Mouse (Mus musculus) kidney, postnatal 10 days (tissue): ENCODE results near the gene Gps2.
A peak's percentile ranks its signal among the peaks of the same experiment; 100 is the strongest.

ENCODE experiments used
- DNase-seq: peaks from one replicate; pipeline ENCODE4 v3.0.0; 2021; ENCODE audit warnings: mixed read lengths

The Gps2 gene

DNA sequence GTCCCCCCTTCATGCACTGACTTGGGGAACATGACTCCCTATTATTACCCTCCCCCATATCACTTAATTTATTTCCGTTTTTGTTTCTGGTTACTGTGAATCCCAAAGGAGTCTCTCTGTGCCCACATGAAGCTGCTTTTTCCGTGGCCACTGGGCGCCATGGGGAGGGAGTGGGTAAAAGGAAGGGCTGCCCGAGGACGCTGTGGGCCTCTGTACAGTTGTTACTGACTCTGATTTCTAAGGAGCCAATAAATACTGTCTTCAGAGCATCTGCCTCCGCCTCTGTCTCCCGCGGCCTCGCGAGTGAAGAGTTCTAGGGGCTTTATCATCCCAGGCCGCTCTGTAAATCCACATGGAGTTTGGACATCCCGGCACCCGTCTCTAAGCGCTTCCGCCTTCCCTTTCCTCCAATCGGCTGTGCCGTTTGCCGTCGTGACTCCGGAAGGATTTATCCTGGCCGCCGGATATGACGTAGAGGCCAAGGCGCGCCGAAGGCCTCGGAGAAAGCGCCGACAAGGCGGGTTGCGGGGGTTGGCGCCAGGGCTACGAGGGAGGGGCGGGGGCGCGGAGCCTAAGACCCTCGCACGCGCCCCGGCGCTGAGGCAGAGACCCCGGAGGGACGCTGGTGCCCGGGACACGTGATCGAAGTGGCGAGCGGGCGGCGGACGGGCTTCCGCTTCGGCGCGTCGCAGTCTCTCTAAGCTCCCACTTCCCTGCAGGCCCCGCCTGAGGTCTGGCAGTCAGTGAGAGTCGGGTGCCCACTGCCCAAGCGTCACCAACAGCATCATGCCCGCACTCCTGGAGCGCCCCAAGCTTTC, at the start of gene Gps2:
Gene Gps2 (plus strand): TSS at position 335 of the 818 bp plus-strand sequence.
- peak; percentile 95 for DNase-seq

DNA sequence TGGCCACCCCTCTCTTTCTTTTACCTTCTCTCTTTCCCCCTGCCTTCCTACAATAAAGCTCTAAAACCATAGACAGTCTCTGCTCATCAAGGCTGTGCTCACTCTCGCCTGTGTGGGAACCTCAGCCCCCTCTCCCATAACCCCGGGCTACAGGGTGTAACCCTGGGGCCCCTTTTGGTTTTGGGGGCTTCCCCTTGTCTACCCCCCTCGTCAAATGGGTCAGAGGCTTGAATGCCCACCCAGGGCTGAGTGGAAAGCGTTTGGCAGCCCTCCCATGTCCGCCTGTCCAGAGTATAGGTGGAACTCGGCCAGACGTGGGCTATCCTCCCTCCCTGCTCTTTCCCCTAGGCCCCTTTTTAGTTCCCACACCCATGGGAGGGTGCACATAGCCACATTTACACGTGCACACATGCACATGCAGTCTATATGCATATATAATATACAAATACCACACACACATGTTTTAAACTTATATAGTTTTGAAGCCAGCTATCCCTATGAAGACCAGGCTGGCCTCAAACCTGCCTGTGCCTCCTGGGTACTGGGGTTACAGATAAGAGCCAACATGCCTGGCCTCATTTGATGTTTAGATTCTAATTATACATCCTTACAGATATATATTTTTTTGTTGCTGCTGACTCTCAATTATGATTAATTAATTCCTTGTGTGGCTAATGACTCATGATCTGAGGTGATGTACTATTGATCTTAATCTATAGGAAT, 49.4 kb upstream of the Gps2 start:
- no peak for DNase-seq

DNA sequence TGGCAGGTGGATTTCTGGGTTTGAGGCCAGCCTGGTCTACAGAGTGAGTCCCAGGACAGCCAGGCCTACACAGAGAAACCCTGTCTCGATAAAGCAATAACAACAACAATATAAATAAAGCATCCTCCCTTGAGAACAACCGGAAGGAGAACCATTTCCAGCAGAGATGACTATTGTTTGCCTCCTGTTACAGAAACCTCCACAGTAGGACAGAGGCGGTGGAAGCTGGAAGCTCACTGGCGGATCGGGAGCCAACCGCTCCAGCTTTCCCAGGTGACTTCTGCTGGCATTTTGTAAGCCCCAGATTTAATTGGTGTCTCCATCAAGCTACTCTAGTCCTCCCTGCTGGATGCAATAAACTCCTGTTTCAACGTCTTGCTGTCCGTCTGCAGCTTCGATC, 48.1 kb upstream of the Gps2 start:
- no peak for DNase-seq

DNA sequence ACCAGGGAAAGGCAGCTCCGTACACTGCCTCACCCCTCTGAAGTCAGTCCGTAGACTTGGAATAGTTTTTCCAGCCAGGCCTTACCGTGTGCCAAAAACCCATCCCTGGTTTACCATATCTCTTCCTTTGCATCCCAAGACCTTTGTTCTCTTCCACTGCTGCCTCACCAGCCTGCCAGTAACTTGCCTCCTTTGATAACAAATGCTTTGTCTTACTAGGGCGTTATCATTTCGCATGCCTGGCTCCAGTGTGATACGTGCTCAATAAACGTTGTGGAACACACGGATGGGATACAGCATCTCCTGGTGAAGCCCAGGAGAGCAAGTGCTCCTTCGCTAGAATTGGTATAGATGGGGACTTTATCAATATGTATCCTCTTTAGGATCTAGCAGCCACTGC, 46.4 kb upstream of the Gps2 start:
- no peak for DNase-seq

DNA sequence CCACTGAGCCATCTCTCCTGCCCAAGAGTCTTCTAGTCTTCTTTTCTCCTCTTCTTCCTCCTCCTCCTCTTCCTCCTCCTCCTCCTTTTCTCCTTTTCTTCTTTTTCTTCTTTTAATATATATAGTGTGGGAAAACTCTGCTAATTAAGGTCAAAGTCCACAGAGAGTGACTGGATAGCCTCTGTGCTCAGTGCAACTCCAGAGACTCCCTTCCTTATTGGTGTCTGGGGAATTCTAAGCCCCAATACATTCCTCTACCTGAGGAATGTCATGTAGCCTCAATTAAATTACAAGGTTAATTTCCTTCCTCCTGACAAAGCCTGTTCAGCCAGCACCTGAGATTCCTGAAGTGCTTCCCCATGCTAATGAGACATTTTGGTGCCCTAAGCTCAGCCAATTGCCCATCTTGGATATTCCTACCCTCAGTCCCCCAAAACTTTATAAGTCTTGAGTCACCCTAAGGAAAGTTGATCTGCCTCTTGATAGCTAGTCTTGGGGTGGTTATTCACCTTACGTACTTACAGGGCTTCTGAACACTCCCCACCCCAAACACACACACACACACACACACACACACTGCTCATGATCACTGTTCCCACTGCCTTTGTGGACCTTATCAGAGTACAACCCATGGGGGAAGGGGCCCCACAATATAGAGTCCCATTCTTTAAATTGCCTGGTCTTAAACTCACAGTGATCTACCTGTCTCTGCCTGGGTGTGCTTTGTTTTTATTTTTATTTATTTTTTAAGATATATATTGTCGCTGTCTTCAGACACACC, 43.2 kb upstream of the Gps2 start:
- no peak for DNase-seq

DNA sequence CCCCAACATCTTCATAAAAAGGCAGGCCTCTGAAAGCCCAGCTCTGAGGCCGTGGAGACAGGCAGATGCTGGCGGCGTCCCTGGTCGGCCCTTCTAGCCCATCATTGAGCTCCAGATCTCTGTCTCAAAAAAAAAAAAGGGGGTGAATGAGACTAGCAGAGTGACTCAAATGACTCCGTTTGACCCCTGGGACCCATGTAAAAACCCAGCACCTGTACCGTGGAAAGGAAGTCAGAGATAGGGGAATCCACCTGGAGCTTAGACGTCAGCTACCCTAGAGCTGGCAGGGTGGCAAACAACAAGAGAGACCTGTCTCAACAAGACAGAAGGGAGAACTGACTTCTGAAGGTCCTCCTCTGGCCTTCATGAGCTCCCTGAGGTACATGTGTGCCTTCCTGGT, 41.9 kb upstream of the Gps2 start:
- DNase-seq, result no peak

DNA sequence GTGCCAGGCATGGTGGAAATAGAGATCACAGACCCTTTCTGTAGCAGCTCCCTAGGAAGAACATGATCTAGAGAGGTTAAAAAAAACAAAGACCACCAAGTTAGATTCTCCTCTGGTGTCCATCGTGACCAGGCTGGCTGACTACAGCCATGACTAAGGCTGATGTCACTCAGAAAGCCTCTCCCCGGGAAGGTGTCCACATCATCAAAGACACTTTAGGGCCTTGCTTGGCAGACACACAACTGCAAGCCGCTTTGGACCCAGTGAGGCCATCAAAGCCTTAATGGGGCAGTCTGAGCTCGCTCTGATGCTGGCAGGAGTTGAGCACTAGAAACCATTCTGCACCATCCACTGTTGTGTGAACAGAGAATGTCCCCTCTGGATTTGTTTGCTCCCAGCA, 41.2 kb upstream of the Gps2 start:
- DNase-seq, result no peak

DNA sequence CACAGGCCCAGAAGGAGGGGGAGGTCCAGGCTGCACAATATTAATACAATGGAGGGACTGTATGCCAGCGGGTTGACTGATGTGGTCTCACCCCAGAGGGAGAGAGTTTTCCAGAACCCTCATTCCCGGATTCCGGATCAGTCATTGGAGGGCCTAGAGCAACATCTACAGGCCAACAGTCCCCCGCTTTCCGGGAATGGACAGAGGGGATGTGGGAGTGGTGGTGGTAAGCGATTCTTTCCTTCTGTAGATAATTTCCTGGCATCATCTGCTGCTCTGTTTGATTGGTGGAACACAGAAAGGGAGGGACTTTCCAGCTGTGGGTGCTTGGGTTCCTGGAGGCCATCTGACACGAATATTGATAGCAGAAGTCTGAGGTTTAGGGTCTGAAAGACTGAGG, 37.5 kb upstream of the Gps2 start:
- DNase-seq, result peak; percentile 73

DNA sequence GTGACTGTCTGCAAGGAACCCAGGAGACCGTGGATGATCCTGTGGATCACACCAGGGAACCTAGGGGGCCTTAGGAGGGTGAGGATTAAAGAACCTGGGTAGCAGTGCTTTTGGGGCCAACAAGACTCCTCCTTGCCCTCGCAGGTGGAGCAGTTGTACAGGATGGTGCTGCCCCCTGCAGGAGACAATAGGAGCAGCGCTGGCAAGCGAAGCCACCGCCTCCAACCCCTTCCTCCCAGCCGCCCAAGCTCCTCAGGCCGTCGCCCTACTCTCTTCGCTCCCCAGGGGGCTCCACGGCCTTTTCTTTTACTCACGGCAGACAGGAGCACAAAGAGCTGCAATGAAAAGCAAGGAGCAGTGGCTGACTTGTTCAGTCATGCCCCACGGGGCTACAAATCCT, 36.8 kb upstream of the Gps2 start:
- DNase-seq, result peak; percentile 93

DNA sequence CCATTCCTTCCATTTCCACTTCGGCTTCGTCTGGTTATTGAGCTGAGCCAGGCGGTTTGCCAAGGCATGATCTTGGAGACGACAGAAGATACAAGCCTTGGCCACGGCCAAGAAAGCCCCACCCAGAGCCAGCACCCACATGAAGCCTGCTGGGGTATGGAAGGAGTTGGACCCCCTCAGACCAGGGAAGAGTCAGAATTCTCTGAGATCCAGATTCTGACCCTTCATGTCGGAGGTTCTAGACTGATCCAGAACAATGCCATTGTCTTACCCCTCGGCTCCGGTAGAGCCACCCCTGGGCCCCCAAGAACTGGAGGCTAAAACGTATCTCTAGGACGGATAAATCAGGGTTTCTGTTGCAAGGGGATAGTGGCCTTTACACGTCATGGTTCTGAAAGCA, 35.8 kb upstream of the Gps2 start, which contains the start of gene Tmem95:
Gene Tmem95 (minus strand): TSS at position 141 of the 400 bp plus-strand sequence.
- DNase-seq, result peak; percentile 35

DNA sequence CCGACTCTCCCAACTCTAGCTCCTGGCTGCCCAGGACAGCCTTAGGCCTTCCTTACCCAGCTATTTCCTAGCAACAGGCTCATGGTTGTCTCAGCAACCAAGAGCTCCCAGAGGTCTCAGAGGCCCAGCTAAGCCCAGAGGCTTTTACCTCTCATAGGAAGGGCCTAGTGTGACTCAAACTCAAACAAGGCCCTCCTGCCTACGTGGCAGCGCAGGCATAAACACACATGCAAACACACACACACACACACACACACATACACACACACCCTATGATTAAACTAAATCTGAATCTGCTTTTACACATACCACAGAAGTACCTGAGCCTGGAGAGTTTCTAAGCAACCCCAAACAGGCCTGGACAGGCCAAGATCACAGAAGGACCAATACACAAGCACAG, 35.3 kb upstream of the Gps2 start:
- peak; percentile 10 for DNase-seq

DNA sequence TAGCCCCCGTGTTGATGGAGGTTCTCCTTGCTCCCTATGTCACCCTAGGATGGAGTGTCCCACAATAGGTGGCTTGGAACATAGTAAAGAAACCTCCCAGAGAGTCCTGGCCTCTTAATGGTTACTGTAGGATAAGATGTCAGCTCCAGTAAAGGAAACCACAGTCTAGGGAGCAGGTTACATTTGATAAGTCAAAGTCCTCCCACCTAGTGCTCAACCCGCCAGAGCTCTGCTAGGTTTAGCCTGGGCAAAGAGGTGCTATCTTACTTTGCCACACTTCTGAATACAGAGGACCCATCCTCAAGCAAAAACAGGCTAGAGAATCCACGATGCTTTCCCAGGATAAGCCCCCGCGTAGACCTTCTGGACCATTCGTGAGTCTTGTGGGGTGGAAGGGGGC, 34.7 kb upstream of the Gps2 start:
- DNase-seq, result no peak

DNA sequence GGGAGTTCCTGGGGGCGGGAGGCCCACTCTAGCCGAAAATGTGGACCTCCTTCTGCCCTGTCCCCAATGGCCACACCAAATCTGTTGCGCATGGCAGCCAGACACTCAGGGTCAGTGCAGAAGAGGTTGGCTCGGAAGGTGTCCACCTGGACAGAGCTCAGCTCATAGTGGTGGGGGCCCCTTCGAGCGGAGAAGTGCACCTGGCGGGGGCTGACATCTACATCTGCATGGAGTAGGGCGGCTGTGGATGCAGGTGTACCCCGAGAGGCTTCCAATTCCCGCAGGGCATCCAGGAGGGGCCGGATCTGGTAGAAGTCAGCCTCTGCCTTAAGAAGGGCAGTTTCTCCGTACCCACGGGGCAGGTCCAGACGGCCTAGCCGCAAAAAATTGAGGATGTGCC, 34.0 kb upstream of the Gps2 start:
- DNase-seq, result peak; percentile 33

DNA sequence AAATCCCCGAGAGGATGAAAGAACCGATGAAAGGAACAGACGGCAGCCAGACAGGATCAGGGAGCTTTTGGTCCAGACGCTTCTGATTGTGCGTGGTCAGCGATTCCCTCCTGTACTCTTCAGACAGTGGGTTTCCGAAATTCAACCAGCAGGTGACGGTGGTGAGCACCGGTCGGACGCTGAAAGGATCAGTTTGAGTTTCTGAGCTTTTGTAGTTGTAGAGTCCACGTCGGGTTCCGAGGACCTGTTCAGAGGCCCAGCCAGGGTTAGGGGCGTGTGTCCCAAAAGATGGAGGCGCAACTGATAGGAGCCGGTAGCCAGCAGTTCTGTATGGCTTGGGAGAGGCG, 33.2 kb upstream of the Gps2 start:
- DNase-seq, result peak; percentile 86

DNA sequence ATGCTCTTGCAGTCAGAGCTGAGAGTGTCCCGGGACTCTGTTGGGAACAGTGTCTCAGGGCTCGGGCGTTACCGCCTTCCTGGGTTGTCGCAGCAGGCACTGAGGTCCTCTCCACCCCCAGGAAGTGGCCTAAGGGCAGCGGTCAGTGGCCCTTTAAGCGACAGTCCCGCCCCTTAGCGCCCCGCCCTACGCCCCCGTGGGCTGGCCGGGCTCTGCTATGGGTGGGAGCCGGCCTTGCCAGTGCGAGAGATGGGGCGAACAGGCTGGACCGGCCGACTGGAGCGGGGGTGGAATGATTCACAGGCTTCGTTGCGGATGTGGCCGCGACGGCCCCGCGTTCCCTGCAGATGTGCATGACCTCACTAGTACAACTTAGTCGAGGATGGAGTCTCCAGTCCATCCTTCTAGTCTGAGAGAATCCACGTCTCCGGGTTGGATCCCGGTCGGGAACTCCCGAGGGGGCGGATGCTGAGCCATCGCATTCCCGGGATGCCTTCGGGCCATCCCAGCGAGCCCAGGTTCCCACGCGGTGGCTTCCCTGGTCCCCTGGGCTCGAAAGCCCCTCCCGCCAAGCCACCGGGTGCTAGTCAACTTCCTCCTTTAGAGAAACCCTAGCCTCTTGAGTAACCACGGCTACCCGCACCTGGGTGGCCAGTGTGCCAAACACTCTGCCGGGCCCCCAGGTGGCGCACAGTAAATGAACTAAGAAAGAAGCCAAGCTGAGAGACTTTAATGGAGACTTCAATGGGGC, 32.7 kb upstream of the Gps2 start, which contains the start of gene Kctd11:
Gene Kctd11 (minus strand): TSS at position 554 of the 751 bp plus-strand sequence.
- DNase-seq, result peak; percentile 93

DNA sequence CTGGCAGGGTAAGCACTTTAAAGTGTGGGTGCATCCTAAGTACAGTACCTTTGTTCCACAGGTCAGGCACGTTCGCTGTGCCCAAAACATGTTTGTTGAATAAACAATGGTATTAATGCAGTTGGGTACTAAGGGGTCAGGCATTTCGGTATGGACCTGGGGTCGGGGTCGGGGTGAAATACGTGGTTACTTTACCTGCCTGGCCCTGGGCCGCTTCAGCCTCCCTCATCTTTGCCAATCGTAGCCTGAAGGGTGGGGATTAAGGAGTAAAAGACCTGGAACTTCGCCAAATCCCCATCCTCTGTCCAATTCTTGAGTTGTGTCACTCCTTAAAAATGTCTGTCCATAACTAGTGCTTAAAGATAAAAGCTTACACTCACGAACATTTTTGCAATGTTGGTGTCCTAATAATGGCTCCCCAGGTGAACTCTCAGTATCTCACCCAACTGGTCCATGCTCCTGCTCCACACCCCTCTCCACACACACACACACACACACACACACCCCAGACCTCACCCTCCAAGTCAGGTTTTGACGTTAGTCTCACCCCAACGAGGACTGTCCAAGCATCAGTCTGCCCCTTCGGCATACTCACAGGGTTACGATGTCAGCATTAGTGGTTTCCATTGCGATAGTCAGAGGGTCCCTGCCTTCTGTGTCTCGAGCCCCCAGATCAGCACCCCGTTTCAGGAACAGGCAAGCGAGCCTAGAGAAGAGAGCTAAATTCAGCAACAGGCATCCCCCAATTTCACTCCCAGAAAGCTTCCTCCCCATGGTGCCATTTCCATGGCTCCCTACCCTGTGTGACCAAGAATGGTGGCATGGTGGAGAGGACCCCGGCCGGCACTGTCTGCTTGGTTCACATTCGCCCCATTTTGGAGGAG, 31.7 kb upstream of the Gps2 start:
- DNase-seq, result peak; percentile 31

DNA sequence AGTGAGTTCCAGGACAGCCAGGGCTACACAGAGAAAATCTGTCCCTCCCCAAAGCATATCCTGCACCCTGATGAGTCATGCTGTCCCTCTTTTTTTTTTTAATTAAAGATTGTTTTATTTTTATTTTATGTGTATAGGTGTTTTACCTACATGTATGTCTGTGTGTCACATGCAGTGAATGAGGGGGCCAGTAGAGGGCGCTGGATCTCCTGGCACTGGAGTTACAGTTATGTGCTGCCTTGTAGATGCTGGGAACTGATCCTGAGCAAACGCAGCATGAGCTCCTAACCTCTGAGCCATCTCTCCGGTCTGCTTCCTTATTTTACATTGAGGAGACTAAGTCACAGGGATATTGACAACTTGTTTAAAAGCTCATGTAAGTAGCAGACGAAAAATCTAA, 30.6 kb upstream of the Gps2 start:
- DNase-seq, result peak; percentile 67

DNA sequence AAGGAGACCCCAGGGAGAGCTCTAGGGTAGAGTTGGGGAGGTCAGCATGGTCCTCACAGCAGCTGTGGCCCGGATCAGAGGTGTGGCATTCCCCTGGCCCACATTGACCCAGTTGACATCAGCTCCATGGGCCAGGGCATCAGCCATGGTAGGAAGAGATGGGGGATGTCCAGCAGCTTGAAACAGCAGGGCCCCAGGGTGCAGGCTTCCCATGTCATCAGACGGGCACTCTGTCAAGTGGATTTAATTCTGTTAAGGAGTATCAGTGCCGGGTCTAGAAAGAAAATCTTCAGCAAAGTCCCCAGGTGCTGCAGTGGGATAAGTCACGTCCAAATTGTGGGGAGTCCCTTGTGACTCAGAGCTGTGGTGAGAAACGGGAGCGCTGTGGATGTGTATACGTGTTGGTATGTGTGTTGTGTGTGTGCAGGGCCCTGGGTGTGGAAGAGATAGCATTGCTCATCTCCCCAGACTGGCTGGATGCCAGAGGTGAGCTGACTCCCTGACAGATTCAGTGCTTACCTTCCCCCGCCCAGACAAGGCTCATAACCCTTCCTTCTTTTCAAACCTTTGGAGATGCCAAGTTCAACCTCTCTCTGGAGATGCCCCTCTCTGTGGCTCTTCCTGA, 30.0 kb upstream of the Gps2 start:
- DNase-seq, result peak; percentile 55

DNA sequence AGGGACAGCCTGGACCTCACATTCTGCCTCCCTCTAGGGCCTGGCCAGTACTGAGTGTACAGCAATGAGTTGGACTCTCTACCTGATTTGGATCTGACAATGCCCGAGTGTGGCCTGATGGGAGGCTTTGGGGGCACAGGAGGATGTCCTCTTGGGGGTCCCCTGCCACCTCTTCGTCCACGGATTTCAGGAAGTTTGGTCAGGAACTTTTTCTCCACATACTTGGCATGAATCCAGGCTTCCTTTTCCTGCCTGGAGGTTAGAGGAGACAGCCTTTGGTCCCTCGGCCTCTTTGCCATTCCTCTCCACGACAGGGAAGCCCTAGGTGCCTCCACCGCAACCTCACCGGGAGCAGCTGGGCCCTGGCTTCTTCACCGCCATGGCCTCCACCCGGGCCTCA, 29.4 kb upstream of the Gps2 start:
- DNase-seq, result no peak

DNA sequence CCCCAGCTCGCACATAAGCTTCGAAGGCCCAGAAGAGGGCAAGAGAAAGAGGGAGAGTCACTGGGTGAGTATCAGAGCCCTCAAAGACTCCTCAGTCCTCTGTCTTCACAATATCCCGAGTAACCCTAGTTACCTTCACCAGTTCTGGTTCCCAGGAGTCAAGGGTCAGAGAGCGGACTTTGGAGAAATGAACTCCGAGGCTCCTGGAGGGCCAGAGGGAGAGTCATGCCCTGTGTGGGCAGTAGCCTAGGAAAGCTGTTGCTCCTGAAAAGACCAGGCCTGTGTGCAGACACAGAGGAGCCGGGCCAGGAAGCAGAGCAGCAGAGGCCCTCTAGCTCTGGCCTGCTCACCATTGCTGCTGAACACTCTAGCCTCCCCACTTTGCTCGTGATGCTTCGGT, 29.0 kb upstream of the Gps2 start:
- no peak for DNase-seq
